In the genomic region with DNA sequence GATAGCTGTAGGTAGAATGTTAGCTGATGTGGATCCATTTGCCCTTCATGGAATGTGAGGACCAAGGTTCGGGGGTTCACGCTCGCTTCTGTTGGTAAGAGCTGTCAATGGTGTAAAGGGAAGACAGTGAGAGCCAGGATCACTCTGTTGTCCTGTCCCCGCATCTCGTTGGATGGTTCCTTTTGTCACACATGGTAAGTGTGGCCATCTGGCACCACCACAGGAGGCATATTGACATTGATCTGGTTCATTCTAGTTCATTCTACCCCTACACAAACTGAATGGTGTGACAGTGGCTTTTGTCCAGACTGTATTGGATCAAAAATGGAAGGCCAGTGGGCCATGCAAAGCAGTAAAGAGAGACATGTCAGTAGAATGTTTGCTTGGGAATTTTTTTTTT, we compare ENCODE assay signal across 21 mouse cellular contexts.
DNase-seq lines count a peak whose midpoint lies in the region; ATAC-seq lines count a peak whose summit lies in the region.
"Had no signal": no experiment of that assay in that cellular context is flagged by ENCODE, and none has a peak within 500 bp of the region (broad histone marks: within the 10 kb centered on the region; RNA-seq: fewer than 3 reads in every experiment).

No protein-coding gene starts in this region.

- no peak; the same call in 1 of the 2 replicates for ATAC-seq in hindbrain, embryonic 14.5 days (ENCODE audit: low FRiP score)
- ATAC-seq in hindbrain, embryonic 15.5 days (ENCODE audit: low FRiP score, low read depth) = peak; percentile 51; the same call in 1 of the 2 replicates

- H3K9ac ChIP-seq in hindbrain, embryonic 14.5 days = no peak overlapping the region
- no peak overlapping the region for H3K9ac ChIP-seq in hindbrain, embryonic 15.5 days
- H3K9ac ChIP-seq: embryonic facial prominence, embryonic 12.5 days; heart, embryonic 15.5 days; liver, embryonic 14.5 days had no signal

- peaks cover 9% of the 10 kb centered on the region; the same call in 1 of the 2 replicates for H3K4me1 ChIP-seq in hindbrain, embryonic 10.5 days (replicated peaks)
- H3K4me1 ChIP-seq in hindbrain, embryonic 14.5 days (replicated peaks; ENCODE audit: control insufficient read depth, insufficient read depth, low read length) = no peaks in the 10 kb centered on the region
- no peaks in the 10 kb centered on the region; the same call in 1 of the 2 replicates for H3K4me1 ChIP-seq in hindbrain, embryonic 15.5 days (replicated peaks)
- H3K4me1 ChIP-seq: embryonic facial prominence, embryonic 12.5 days; heart, embryonic 15.5 days; limb, embryonic 10.5 days had no signal

- no peak overlapping the region for H3K4me2 ChIP-seq in hindbrain, embryonic 14.5 days (replicated peaks)
- H3K4me2 ChIP-seq in hindbrain, embryonic 15.5 days = no peak overlapping the region
- H3K4me2 ChIP-seq: embryonic facial prominence, embryonic 12.5 days; heart, embryonic 15.5 days had no signal

- H3K36me3 ChIP-seq in hindbrain, embryonic 10.5 days = peaks cover 4% of the 10 kb centered on the region; the same call in 1 of the 2 replicates
- no peaks in the 10 kb centered on the region for H3K36me3 ChIP-seq in hindbrain, embryonic 14.5 days (replicated peaks; ENCODE audit: control insufficient read depth, insufficient read depth)
- H3K36me3 ChIP-seq in hindbrain, embryonic 15.5 days = no peaks in the 10 kb centered on the region
- H3K36me3 ChIP-seq: heart, embryonic 15.5 days; limb, embryonic 10.5 days had no signal

- H3K27ac ChIP-seq in hindbrain, embryonic 10.5 days = peak overlapping the region; percentile 60; the same call in 1 of the 2 replicates
- no peak overlapping the region for H3K27ac ChIP-seq in hindbrain, embryonic 14.5 days
- H3K27ac ChIP-seq in hindbrain, embryonic 15.5 days (replicated peaks) = no peak overlapping the region
- H3K27ac ChIP-seq: embryonic facial prominence, embryonic 12.5 days; heart, embryonic 15.5 days; limb, embryonic 10.5 days; liver, embryonic 14.5 days had no signal

- 47% methylated on average over 5 of the region's 5 CpGs for WGBS in hindbrain, embryonic 10.5 days
- WGBS in hindbrain, embryonic 14.5 days = 39% methylated on average over 5 of the region's 5 CpGs
- 47% methylated on average over 5 of the region's 5 CpGs for WGBS in hindbrain, embryonic 15.5 days

- no peak overlapping the region for H3K4me3 ChIP-seq in hindbrain, embryonic 10.5 days
- H3K4me3 ChIP-seq in hindbrain, embryonic 14.5 days (replicated peaks; ENCODE audit: low read length) = no peak overlapping the region
- H3K4me3 ChIP-seq in hindbrain, embryonic 15.5 days = no peak overlapping the region
- H3K4me3 ChIP-seq: embryonic facial prominence, embryonic 12.5 days; heart, embryonic 15.5 days; limb, embryonic 10.5 days had no signal

- H3K9me3 ChIP-seq in hindbrain, embryonic 10.5 days = no peaks in the 10 kb centered on the region
- H3K9me3 ChIP-seq in hindbrain, embryonic 14.5 days (ENCODE audit: control insufficient read depth, low read length) = no peaks in the 10 kb centered on the region
- no peaks in the 10 kb centered on the region for H3K9me3 ChIP-seq in hindbrain, embryonic 15.5 days
- H3K9me3 ChIP-seq: embryonic facial prominence, embryonic 12.5 days; G1E; heart, embryonic 15.5 days; limb, embryonic 10.5 days had no signal

- peak; percentile 40 for DNase-seq in hindbrain, embryonic 10.5 days (ENCODE audit: low spot score)
- DNase-seq in hindbrain, embryonic 14.5 days (ENCODE audit: low spot score) = no peak
- peak; percentile 65 for DNase-seq in ZHBTc4 (ENCODE audit: low read depth, low spot score)
- peak; percentile 83 for DNase-seq in cerebellum, adult 9-10 months
- no peak for DNase-seq in ovary, postnatal 36 days (ENCODE audit: low spot score)
- no peak for DNase-seq in adrenal gland, postnatal 4 days (ENCODE audit: low spot score in 2 of 2)
- no peak for DNase-seq in urinary bladder, postnatal 14 days (ENCODE audit: low spot score)
- DNase-seq: adrenal gland, postnatal 25 days; B cell, adult 2 months; heart, adult 18-20 months; kidney, adult 8-10 months; kidney, postnatal 4 days; lung, postnatal 10 days; right cerebral cortex, adult 18-20 months; thymus, postnatal 14 days had no signal

- H3K27me3 ChIP-seq in hindbrain, embryonic 10.5 days (ENCODE audit: insufficient read depth, poor library complexity, severe bottlenecking) = no peaks in the 10 kb centered on the region
- no peaks in the 10 kb centered on the region for H3K27me3 ChIP-seq in hindbrain, embryonic 14.5 days (ENCODE audit: control insufficient read depth, insufficient read depth, low read length)
- H3K27me3 ChIP-seq in hindbrain, embryonic 15.5 days = no peaks in the 10 kb centered on the region
- H3K27me3 ChIP-seq: embryonic facial prominence, embryonic 12.5 days; heart, embryonic 15.5 days had no signal

Comparison
In these comparisons a context has a peak if more than half of its experiments do, and no peak if none do; other contexts are left out.
1. DNase-seq: peak in hindbrain, embryonic 10.5 days (single experiment), ZHBTc4 (single experiment) and cerebellum, adult 9-10 months (single experiment); none in hindbrain, embryonic 14.5 days (single experiment), ovary, postnatal 36 days (single experiment), adrenal gland, postnatal 4 days (0 of 2) and urinary bladder, postnatal 14 days (single experiment).